Mouse (Mus musculus): Measurements from ENCODE around the gene Apoc3. TPM values are rescaled to one million over a fixed set of nuclear protein-coding genes. Genes with fewer than 3 reads are reported as not detected.

Gene Apoc3
- not detected for polyA plus RNA-seq (2014; fragmentation: Illumina TruSeq; extraction: RNeasy Lipid Tissue Mini Kit (QIAGEN cat#74804); ENCODE audit: low read depth, low replicate concordance)

DNA sequence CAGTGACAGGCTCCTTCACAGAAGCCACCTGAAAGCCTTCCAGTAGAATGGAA is at the start of gene Apoc3:
Apoc3 (minus strand) TSS at position 41 of the 53 bp plus-strand sequence.

DNA sequence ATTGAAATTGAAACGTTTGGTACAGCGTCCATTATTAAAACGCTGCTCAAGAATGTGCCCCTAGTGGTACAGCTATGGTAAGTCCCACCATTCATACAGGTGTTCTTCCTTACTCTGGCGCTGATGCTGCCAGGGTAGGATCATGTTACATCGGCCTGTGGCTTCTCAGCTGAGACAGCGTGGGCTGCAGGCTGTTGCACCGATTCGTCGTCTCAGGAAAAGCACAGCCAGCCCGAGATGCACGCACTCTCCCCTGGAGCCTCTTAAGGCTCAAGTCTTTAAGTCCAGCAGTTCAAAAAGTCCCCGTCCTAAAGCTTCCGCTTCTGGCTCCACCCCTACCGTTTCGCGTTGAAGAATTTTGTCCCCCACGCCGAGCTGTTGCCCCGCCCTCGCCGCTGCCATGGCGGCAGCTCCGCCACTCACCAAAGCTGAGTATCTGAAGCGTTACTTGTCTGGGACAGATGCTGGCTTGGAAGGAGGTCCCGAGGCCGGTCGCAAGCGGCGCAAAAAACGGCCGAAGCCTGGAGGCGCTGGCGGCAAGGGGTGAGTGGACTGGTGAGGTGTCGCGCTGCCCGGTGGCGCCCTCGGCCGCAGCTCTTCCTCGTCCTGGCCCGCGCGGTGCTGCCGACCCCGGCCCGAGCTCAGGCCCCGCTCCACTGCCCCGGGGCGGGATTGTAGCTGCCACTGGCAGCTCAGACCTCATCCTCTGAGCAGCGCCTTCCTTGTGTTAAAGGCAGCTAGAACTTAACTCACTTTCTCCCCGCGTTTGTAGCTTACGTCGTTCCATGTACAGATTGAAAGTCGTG is 47.4 kb upstream of the Apoc3 start, which contains the start of gene Bud13:
Bud13 (plus strand) TSS at position 378 of the 806 bp plus-strand sequence.

DNA sequence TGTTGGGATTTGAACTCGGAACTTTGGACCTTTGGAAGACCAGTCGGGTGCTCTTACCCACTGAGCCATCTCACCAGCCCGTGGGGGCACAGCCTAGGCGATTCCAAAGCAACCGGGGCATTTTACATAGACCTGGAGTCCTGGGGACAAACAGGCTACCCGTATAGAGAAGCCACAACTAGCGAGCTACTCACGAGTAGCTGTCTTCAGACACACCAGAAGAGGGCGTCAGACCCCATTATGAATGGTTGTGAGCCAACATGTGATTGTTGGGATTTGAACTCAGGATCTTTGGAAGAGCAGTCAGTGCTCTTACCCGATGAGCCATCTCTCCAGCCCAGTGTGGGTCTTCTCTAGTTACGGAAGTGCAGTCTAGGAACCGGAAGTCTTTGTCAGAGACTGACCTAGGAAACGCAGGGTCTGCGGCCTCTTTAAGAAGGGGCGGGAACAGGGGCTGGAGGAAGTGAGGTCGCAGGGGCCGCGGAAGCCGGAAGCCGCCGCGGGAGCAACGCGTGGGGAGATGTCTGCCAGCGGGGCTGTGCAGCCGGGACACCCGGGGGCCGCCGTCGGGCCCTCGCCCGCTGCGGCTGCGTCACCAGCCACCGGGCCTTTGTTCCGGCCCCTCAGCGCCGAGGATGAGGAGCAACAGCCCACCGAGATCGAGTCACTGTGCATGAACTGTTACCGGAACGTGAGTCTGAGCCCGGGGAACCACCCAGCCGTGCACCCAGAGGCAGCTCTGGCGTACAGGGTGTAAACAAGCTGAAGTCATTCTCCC is 37.4 kb upstream of the Apoc3 start, which contains the start of gene Zpr1:
Zpr1 (plus strand) TSS at position 388 of the 778 bp plus-strand sequence.

DNA sequence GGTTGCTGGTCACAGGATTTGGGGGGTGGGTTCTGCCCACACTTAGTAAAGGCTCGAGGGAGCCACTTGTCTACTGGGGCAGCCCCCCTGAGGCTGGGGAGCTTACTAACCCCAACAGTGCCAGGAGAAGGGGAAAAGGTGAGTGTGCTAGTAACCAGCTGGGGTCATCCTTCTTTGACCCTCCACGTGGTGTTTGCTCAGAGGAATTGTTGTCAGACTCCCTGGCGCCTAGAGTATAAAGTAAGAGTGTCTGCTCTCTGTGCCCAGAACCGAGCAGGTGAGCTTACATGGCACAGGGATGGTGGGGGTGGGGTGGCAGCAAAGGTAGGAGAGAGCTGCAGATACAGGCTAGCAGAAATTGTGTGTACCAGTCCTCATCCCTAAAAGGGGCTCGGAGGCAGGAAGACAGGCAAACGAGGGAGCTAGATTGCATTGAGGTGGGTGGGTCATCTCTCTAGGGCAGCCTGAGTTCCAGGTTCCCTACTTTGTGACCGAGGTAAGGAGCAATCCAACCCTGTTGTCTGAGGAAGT is 33.0 kb upstream of the Apoc3 start, which contains the start of gene Apoa5:
Apoa5 (plus strand) TSS at position 291 of the 531 bp plus-strand sequence.

GRCm38 (mm10) chr9:46240526-46241153 is 5.2 kb upstream of the Apoc3 start, which contains the start of gene Apoa4:
Gene Apoa4 (plus strand): TSS chr9:46240696.

DNA sequence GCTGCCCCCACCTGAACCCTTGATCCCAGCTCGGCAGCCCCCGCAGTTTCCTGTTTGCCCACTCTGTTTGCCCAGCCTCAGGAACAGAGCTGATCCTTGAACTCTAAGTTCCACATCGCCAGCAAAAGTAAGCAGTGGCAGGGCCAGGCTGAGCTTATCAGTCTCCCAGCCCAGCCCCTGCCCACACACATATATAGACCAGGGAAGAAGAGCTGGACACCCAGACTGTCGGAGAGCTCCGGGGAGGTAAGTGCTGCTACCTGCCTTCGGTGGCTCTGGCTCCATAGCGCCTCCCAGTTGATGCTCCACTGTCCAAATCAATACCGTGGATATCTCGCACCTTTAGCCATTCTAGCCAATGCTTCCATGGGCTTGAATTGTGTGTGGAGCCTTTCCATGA is 6.9 kb downstream of the Apoc3 start, which contains the start of gene Apoa1:
Apoa1 (plus strand) TSS at position 90 of the 400 bp plus-strand sequence.

Other genes starting within 250 kb of the Apoc3 start
- gene Pafah1b2, start 222.9 kb downstream of the Apoc3 start, polyA plus RNA-seq (2014; fragmentation: Illumina TruSeq; extraction: RNeasy Lipid Tissue Mini Kit (QIAGEN cat#74804); ENCODE audit: low read depth, low replicate concordance), result 61.6 TPM
- 7.3 TPM for gene Sik3, start 222.8 kb downstream of the Apoc3 start, polyA plus RNA-seq (2014; fragmentation: Illumina TruSeq; extraction: RNeasy Lipid Tissue Mini Kit (QIAGEN cat#74804); ENCODE audit: low read depth, low replicate concordance)
- gene Apoa1, start 7.1 kb downstream of the Apoc3 start, polyA plus RNA-seq (2014; fragmentation: Illumina TruSeq; extraction: RNeasy Lipid Tissue Mini Kit (QIAGEN cat#74804); ENCODE audit: low read depth, low replicate concordance), result not detected
- gene Apoa4, start 5.1 kb upstream of the Apoc3 start, polyA plus RNA-seq (2014; fragmentation: Illumina TruSeq; extraction: RNeasy Lipid Tissue Mini Kit (QIAGEN cat#74804); ENCODE audit: low read depth, low replicate concordance), result not detected
- not detected for gene Apoa5, start 33.0 kb upstream of the Apoc3 start, polyA plus RNA-seq (2014; fragmentation: Illumina TruSeq; extraction: RNeasy Lipid Tissue Mini Kit (QIAGEN cat#74804); ENCODE audit: low read depth, low replicate concordance)
- gene Zpr1, start 37.4 kb upstream of the Apoc3 start, polyA plus RNA-seq (2014; fragmentation: Illumina TruSeq; extraction: RNeasy Lipid Tissue Mini Kit (QIAGEN cat#74804); ENCODE audit: low read depth, low replicate concordance), result 10.0 TPM
- gene Bud13, start 47.4 kb upstream of the Apoc3 start, polyA plus RNA-seq (2014; fragmentation: Illumina TruSeq; extraction: RNeasy Lipid Tissue Mini Kit (QIAGEN cat#74804); ENCODE audit: low read depth, low replicate concordance), result 2.5 TPM
- not detected for gene 4931429L15Rik, start 84.3 kb upstream of the Apoc3 start, polyA plus RNA-seq (2014; fragmentation: Illumina TruSeq; extraction: RNeasy Lipid Tissue Mini Kit (QIAGEN cat#74804); ENCODE audit: low read depth, low replicate concordance)

Data from sigmoid colon, adult 10 weeks (tissue).